Mouse (Mus musculus) urinary bladder, adult 18-20 months (tissue): Measurements from ENCODE around the gene Rab11b.
"Not testable (repeated sequence)": the region's sequence is repeated elsewhere in the genome, so short reads cannot be mapped to it uniquely, and the experiment has no call there.

Experiments
- DNase-seq, 2 experiments: peaks; one replicate each; pipeline ENCODE4 v3.0.0; 2022; ENCODE audit warnings: low spot score in 2 of 2, mixed read lengths in 2 of 2

Rab11b gene

DNA sequence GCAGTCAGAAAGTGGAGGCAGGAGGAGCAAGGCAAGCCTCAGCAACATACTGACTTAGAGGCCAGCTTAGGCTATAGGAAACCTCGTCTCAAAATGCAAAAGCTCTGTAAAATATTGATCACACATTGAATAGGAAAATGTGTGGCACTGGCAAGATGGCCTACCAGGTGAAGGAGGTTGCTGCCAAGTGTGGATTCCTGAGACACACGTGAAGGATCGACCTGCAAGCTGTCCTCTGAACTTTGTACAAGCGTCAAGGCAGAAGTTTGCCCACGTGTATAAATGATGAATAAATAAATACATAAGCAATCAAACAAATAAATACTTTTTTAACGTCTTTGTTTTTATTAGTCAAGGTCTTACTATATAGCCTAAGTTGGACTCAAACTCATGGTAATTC is 13.1 kb upstream of the Rab11b start:
- no peak for DNase-seq

DNA sequence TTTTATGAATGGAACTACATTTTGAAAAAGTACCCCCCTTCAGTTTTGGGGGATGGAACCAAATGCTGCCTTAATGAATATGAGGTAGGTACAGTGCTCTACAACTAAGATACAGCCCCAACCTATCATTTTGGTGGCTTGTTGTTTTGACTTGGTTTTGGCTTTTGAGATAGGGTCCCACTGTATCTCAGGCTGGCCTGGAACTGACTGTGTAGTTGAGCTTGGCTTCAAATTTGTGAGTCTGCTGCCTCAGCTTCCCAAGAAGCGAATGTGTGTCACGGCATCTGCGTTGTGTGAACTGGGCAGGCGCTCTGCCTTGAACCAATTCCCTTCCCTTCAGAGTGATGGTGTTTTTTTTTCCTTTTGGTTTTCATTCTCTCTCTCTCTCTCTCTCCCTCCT is 11.3 kb upstream of the Rab11b start:
- DNase-seq: no peak

GRCm38 (mm10) chr17:33766389-33766788 is 6.1 kb upstream of the Rab11b start:
- no peak for DNase-seq

DNA sequence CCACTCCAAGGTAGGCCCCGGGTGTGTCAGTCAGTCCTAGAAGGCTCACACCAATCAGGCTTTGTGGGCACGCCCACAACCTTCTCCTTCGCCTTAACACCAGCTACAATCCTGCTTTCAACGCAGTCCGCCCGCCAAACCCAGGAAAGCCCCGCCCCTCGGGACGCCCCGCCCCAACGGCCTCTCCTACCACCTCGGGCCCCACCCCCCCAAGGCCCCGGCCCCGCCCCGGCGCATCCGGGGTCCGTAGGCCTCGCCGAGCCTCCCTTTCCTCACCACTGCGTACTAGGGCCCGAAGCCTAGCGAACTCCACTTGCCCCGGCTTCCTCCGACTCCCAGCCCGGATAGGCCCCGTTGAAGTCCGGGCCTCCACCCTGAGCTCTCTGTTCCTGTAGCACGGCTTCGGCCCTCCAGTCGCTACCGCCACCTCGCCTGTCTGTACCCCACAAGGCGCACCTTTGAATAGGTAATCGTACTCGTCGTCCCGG is 519 bp downstream of the Rab11b start:
- DNase-seq: peak; percentile 95 to 98

GRCm38 (mm10) chr17:33757231-33757630 is 3.1 kb downstream of the Rab11b start:
- no peak for DNase-seq

GRCm38 (mm10) chr17:33756108-33756790 is 4.1 kb downstream of the Rab11b start:
- DNase-seq: no peak

DNA sequence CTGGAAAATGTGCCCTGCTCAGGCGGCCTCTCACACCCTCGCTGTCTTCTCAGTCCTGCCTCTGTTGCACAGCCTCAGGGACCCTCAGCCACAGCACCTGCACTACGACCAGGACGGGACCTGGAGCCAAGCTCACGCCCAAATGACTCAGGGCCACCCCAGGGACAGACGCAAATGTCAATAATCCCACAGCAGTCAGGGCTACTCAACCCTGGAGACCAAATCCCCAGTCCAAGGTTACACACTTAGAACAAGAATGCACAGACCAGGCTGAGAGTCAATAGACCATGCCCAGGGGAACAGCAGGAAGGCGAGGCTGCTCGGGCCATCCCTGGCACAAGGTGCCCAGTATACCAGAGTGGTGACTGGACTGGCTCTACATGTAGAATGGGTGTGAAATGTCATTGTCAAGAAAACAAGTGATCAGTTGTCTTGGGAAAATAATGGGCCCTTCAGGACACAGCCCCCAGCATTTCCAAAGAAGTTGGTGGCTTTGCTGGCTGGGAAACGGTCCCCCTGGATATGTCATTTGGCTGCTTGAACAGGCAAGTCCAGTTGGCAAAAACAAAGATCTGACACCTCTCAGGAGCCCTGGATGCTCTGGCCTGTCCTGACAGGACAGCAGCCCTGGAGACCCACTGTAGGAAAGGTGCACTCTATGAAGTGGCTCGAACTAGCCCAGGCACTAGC is 4.8 kb downstream of the Rab11b start:
- no peak for DNase-seq

GRCm38 (mm10) chr17:33754656-33755055 is 5.7 kb downstream of the Rab11b start:
- DNase-seq: no peak

- no peak for DNase-seq
Measured at GRCm38 (mm10) chr17:33752297-33752696, 8.0 kb downstream of the Rab11b start.

DNA sequence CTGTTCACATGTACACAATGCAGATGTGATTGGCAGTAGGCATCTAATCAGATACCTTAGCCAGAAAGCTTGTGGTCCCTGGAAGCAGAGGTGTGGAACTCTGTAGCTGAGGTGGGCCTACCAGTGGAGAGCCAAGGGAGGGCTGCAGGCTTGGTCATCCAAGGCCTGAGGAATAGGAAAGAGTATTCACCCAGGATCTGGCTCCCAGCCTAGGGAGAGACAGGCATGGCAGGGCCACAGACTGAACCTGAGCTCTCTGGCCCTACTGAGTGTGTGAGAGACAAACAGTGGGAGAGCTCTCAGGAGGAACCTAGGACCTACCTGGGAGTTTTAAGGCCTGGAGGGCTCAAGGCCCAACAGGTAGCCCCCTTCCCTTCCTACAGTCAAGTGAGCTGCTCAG is 9.1 kb downstream of the Rab11b start:
- DNase-seq: no peak

DNA sequence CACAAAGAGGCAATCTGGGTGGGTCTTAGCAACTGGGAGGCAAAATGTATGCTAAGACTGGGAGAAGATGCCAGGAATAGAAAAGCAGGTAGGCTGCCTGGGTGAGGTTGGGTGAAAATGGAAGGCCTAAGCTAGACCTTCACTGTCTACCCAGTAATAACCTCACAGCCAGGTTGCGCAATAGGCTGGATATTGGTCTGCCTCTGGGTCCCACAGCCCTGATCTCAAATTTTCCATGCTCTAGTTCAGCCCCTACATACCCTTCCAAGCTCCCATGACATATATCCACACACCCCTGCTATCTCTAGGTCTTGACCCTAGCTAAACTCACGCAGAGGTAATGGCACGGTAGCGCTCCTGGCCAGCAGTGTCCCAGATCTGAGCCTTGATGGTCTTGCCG is 10.9 kb downstream of the Rab11b start:
- DNase-seq: no peak

DNA sequence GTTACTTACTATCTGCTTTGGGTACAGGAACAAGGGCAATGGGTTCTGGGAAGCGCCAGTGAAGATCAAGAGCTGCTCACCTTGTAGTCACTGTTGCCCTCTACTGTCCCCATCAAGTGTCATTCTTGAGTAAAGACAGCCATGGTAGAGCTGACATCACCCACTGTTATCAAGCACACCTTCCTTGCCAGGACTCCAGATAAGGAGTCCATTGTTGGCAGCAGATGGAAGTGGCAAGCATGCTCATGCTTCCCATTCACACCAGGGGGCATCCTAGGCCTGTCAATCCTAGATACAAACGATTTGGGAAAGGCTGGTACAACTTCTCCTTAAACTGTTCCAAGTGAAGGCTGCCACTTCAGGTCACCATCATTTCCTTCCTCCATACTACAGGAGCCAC is 14.3 kb downstream of the Rab11b start:
- no peak for DNase-seq

DNA sequence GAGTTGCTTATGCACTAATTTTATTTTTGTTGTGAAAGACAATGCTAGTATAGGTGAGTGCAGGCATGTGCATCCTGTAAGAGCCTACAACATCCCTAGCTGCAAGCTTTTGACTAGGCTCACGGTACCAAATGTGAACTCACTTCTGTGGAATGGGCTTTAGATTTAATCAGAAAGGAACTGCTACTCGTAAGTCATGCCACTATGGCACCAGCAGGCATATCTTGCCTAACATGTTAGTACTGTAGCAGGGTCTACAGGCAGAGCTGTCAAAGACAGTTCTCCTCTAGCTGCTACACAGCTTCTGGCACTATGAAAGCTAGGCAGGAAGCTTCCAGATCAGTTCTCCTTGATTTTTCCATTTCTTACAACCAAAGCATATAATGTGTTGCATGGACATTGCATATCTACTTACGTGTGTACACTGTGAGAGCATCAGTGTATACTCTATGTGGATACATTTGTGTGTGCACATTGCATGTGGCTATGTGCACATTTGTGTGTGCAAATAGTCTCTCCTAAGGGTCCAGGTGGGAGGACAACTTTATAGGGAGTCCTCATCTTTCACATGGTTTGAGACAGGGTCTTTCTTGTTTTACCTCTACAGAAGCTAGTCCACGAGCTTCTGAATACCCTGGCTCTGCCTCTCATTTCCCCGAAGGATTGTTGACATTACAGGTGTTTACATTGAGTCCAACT is 15.5 kb downstream of the Rab11b start:
- DNase-seq: no peak

DNA sequence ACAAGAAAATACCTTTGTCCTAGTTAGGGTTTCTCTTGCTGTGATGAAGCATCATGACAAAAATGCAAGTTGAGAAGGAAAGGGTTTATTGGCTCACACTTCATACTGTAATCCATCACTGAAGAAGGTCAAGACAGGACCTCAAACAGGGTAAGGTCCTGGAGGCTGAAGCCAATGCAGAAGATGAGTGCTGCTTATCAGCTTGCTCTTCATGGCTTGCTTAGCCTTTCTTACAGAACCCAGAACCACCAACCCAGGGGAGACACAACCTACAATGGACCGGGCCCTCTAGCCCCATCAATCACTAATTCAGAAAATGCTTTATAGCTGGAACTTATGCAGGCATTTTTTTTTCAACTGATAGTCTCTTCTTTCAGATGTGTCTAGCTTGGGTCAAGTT is 17.9 kb downstream of the Rab11b start:
- DNase-seq: no peak

- DNase-seq: not testable (repeated sequence)
Measured at GRCm38 (mm10) chr17:33733526-33733925, 26.8 kb downstream of the Rab11b start.

GRCm38 (mm10) chr17:33732556-33733083 is 27.7 kb downstream of the Rab11b start:
- DNase-seq: not testable (repeated sequence)

- DNase-seq: no peak
Measured at GRCm38 (mm10) chr17:33729215-33729614, 31.1 kb downstream of the Rab11b start.

- no peak for DNase-seq
Measured at GRCm38 (mm10) chr17:33728396-33728795, 31.9 kb downstream of the Rab11b start.

DNA sequence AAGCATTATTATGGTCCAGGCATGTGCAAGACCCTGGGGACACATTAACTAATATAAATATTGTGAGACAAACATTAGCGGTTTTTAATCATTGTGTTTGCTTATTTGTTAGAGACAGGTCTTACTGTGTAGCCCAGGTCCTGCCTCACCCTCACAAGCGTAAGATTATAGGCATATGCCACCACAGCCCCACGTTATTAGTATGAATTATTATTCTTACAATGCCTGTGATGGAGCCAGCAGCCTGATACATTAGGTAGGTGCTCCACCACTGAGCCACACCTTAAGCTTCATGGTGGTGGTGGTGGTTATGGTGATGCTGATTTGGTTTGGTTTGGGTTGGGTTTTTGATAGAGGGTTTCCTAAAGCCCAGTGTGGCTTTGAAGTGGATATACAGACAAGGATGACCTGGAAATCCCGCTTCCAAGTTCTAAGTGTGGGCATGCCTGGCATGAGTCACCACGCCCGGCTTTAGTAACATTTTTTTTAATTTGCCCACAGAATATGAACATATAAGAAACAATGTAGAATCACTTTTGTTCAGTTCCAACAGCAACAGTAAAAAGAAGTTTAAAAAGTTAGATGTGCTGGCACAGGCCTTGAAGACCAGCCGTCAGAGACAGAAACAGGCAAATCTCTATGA is 40.5 kb downstream of the Rab11b start:
- no peak for DNase-seq

GRCm38 (mm10) chr17:33718944-33719725 is 41.2 kb downstream of the Rab11b start:
- DNase-seq: no peak

DNA sequence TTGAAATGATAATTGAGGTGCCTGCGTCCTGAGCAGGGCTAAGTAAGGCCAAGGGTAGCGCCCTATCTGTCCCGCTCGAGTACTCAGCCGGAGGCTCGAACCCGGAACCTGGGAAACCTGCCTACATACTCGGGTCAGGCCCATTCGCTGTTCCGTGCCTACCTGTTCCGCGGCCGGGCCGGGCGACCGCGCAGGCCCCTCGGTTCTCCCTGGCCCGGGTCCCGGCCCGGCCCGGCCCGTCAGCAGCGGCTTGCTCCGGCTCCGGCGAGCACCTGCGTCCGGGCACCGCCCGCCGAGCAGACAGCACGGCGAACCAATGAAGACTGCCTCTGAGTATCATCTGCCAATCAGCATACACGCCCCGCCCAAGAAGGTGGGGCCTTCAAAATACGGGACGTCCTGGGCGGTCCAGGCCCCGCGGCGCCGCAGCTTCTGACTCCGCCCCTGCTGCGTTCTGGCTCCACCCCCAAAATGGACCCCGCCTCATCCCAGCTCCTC is 41.9 kb downstream of the Rab11b start, which contains the start of gene March2:
Gene March2, minus strand, starts transcription at position 287 of the 498 bp plus-strand sequence.
- DNase-seq: peak; percentile 96 to 97
